Comparison of ENCODE assay signal across 8 mouse cellular contexts in genomic region chr2:166805250-166806172, GRCm38 (mm10). TPM values are rescaled to one million over a fixed set of nuclear protein-coding genes. Genes with fewer than 3 reads are reported as not detected.
A peak's percentile ranks its signal among the peaks of the same experiment; 100 is the strongest.
DNase-seq lines count a peak whose midpoint lies in the region; ATAC-seq and TF ChIP-seq lines count a peak whose summit lies in the region.

Gene Arfgef2 (plus strand): TSS chr2:166805588.

- peak within 1 kb of the TSS; percentile 73 for H3ac ChIP-seq in C2C12 (ENCODE audit: control insufficient read depth, insufficient read length, low read depth)

- peak within 1 kb of the TSS; percentile 75 for H3K9ac ChIP-seq in kidney, embryonic 15.5 days
- H3K9ac ChIP-seq in limb, embryonic 15.5 days: peak within 1 kb of the TSS; percentile 59
- H3K9ac ChIP-seq in midbrain, postnatal 0 days (replicated peaks; ENCODE audit: low read length, poor library complexity, severe bottlenecking): peak within 1 kb of the TSS; percentile 92

- no peak for TF ChIP-seq CTCF in C2C12 (IDR thresholded peaks at IDR 0.05; ENCODE audit: control insufficient read depth, insufficient read depth, insufficient read length)
- no peak; the same call in 1 of the 2 replicates for TF ChIP-seq CTCF in midbrain, postnatal 0 days (IDR thresholded peaks at IDR 0.05)

- H3K27ac ChIP-seq in heart, embryonic 10.5 days: peak within 1 kb of the TSS; percentile 92
- peak within 1 kb of the TSS; percentile 86 for H3K27ac ChIP-seq in kidney, embryonic 15.5 days
- peak within 1 kb of the TSS; percentile 79 for H3K27ac ChIP-seq in limb, embryonic 15.5 days
- H3K27ac ChIP-seq in midbrain, postnatal 0 days (ENCODE audit: low read depth, low read length): peak within 1 kb of the TSS; percentile 60

- peak; percentile 96 for DNase-seq in brain, adult 2 months (ENCODE audit: low read depth, low spot score)
- peak; percentile 96 for DNase-seq in heart, embryonic 10.5 days (ENCODE audit: low spot score)
- DNase-seq in midbrain, postnatal 0 days (ENCODE audit: low spot score): peak; percentile 88
- peak; percentile 86 to 95 for DNase-seq in spleen, postnatal 10 days (ENCODE audit: low spot score in 2 of 2)

- peaks cover 49% of the 10 kb centered on the region for H3K79me2 ChIP-seq in C2C12 (ENCODE audit: control insufficient read depth, insufficient read depth)

- peak within 1 kb of the TSS; percentile 86 for H3K4me3 ChIP-seq in C2C12 (ENCODE audit: insufficient read depth, poor library complexity, severe bottlenecking)
- H3K4me3 ChIP-seq in heart, embryonic 10.5 days: peak within 1 kb of the TSS; percentile 81
- peak within 1 kb of the TSS; percentile 78 for H3K4me3 ChIP-seq in kidney, embryonic 15.5 days (replicated peaks)
- H3K4me3 ChIP-seq in limb, embryonic 15.5 days: peak within 1 kb of the TSS; percentile 83
- H3K4me3 ChIP-seq in midbrain, postnatal 0 days (ENCODE audit: low read depth, low read length): peak within 1 kb of the TSS; percentile 79

- peaks cover 13% of the 10 kb centered on the region for H3K4me1 ChIP-seq in heart, embryonic 10.5 days
- H3K4me1 ChIP-seq in kidney, embryonic 15.5 days: peaks cover 14% of the 10 kb centered on the region
- peaks cover 16% of the 10 kb centered on the region; the same call in 1 of the 2 replicates for H3K4me1 ChIP-seq in limb, embryonic 15.5 days
- peaks cover 9% of the 10 kb centered on the region; the same call in 1 of the 2 replicates for H3K4me1 ChIP-seq in midbrain, postnatal 0 days (ENCODE audit: insufficient read depth, low read length)

- ATAC-seq in erythroblast, adult 5-6 weeks (replicated peaks; ENCODE audit: low FRiP score, poor library complexity, severe bottlenecking): peak; percentile 86
- ATAC-seq in kidney, embryonic 15.5 days (replicated peaks; ENCODE audit: low FRiP score): peak; percentile 92
- ATAC-seq in limb, embryonic 15.5 days (ENCODE audit: insufficient number of reproducible peaks, low FRiP score, low TSS enrichment, low read depth): peak; percentile 74
- ATAC-seq in midbrain, postnatal 0 days (ENCODE audit: low FRiP score): peak; percentile 89

- H3K4me2 ChIP-seq in kidney, embryonic 15.5 days: peak within 1 kb of the TSS; percentile 73
- peak within 1 kb of the TSS; percentile 82 for H3K4me2 ChIP-seq in limb, embryonic 15.5 days
- H3K4me2 ChIP-seq in midbrain, postnatal 0 days (ENCODE audit: low read depth, low read length, poor library complexity, severe bottlenecking): peak within 1 kb of the TSS; percentile 93

- no peaks in the 10 kb centered on the region for H3K9me3 ChIP-seq in heart, embryonic 10.5 days
- no peaks in the 10 kb centered on the region for H3K9me3 ChIP-seq in kidney, embryonic 15.5 days (replicated peaks)
- no peaks in the 10 kb centered on the region for H3K9me3 ChIP-seq in limb, embryonic 15.5 days
- H3K9me3 ChIP-seq in midbrain, postnatal 0 days (ENCODE audit: low read length): no peaks in the 10 kb centered on the region

- H3K79me3 ChIP-seq in C2C12 (ENCODE audit: low read depth): peaks cover 25% of the 10 kb centered on the region

- H3K36me3 ChIP-seq in C2C12 (ENCODE audit: control insufficient read depth, insufficient read depth): no peaks in the 10 kb centered on the region
- H3K36me3 ChIP-seq in heart, embryonic 10.5 days: no peaks in the 10 kb centered on the region
- no peaks in the 10 kb centered on the region for H3K36me3 ChIP-seq in kidney, embryonic 15.5 days
- H3K36me3 ChIP-seq in limb, embryonic 15.5 days: no peaks in the 10 kb centered on the region
- no peaks in the 10 kb centered on the region for H3K36me3 ChIP-seq in midbrain, postnatal 0 days (ENCODE audit: insufficient read depth, low read length)

- WGBS in heart, embryonic 10.5 days: under 1% methylated on average over 50 of the region's 76 CpGs
- WGBS in kidney, embryonic 15.5 days: under 1% methylated on average over 67 of the region's 76 CpGs
- WGBS in limb, embryonic 15.5 days: under 1% methylated on average over 69 of the region's 76 CpGs
- under 1% methylated on average over 50 of the region's 76 CpGs for WGBS in midbrain, postnatal 0 days

- no peaks in the 10 kb centered on the region for H3K27me3 ChIP-seq in C2C12 (ENCODE audit: control insufficient read depth, insufficient read depth, insufficient read length)
- H3K27me3 ChIP-seq in heart, embryonic 10.5 days (ENCODE audit: insufficient read depth, poor library complexity, severe bottlenecking): no peaks in the 10 kb centered on the region
- no peaks in the 10 kb centered on the region for H3K27me3 ChIP-seq in kidney, embryonic 15.5 days
- H3K27me3 ChIP-seq in limb, embryonic 15.5 days: no peaks in the 10 kb centered on the region
- no peaks in the 10 kb centered on the region for H3K27me3 ChIP-seq in midbrain, postnatal 0 days (ENCODE audit: insufficient read depth, low read length)

TF ChIP-seq in C2C12, 6 proteins besides CTCF, POLR2A, EP300 and RAD21:
- TF ChIP-seq USF1 (IDR thresholded peaks at IDR 0.05; ENCODE audit: low read depth): peak; percentile 91
- peak; percentile 5 for TF ChIP-seq MAX (IDR thresholded peaks at IDR 0.05)
- no peak for TF ChIP-seq MYOG (IDR thresholded peaks at IDR 0.05; ENCODE audit: control insufficient read depth, extremely low read depth, insufficient read length)

RNA-seq across cellular contexts. Expression of gene Arfgef2, which starts in this region (rescaled TPM):
- polyA plus RNA-seq in C2C12 (2012; fragmentation: generic; extraction: Trizol): 8.2 TPM
- 6.9 and 9.4 TPM in 2 replicates for total RNA-seq in erythroblast, adult 5-6 weeks (2015; ENCODE audit: low replicate concordance)
- total RNA-seq in erythroblast, adult 5-6 weeks (2017; ENCODE audit: low replicate concordance): 5.6 and 7.1 TPM in 2 replicates
- 6.3 and 8.2 TPM in 2 replicates for polyA plus RNA-seq in heart, embryonic 10.5 days (2016; fragmentation: Nextera tagmentation; extraction: Ambion mirVana)
- polyA plus RNA-seq in kidney, embryonic 15.5 days (2015; fragmentation: Nextera tagmentation; extraction: Ambion mirVana): 4.3 and 4.4 TPM in 2 replicates
- polyA plus RNA-seq in limb, embryonic 15.5 days (2015; fragmentation: Nextera tagmentation; extraction: Ambion mirVana): 3.8 and 4.6 TPM in 2 replicates
- 26.3 and 27.8 TPM in 2 replicates for total RNA-seq in midbrain, postnatal 0 days (2014; rRNA removed)
- 3.1 and 3.4 TPM in 2 replicates for polyA plus RNA-seq in midbrain, postnatal 0 days (2015; fragmentation: Nextera tagmentation; extraction: Ambion mirVana)

Comparison
In these comparisons a context has a peak if more than half of its experiments do, and no peak if none do; other contexts are left out.
1. Peak in every context shown above with its lines: DNase-seq, ATAC-seq, H3K4me3 ChIP-seq and H3K27ac ChIP-seq.